Mouse (Mus musculus): ENCODE measurements around the gene Fam114a2.

DNA sequence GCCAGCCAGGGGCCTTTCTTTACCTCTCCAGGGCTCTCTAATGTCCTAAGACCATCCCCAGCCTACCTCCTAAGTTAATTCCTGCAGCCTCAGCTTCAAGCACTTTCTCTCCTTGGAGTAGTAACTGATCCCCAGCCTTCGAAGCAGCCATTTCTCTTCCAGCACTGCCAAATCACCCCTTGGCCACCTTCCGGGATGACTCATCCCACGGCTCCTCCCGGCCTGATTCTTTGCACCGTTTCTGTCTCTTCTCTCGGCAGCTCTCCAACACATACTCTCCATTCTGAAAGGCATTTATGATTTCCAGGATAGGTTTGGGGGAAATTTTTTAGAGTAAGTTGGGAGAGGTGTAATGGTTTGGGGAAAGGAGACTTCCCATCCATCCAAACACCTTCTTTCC is 58.7 kb downstream of the Fam114a2 start:
- TF ChIP-seq POLR2A (IDR thresholded peaks at IDR 0.05; ENCODE audit: extremely low read depth, insufficient read depth, low read length) (no peak), CTCF (IDR thresholded peaks at IDR 0.05; ENCODE audit: low read depth, low read length) (no peak)
